Mouse (Mus musculus) central nervous system, embryonic 14 days (tissue): Measurements from ENCODE around the gene Sp9. TPM values are rescaled to one million over a fixed set of nuclear protein-coding genes. Genes with fewer than 3 reads are reported as not detected.

ENCODE experiments used
- polyA plus RNA-seq: library from polyadenylated mRNA; depleted of rRNA; stranded (reverse); fragments of >200 nt; gene quantifications from 2 replicates; pipeline ENCODE4 v1.2.3, GENCODE M21; 2012; rRNA removed

Sp9 gene
- 9.2 and 14.2 TPM in 2 replicates for polyA plus RNA-seq

DNA sequence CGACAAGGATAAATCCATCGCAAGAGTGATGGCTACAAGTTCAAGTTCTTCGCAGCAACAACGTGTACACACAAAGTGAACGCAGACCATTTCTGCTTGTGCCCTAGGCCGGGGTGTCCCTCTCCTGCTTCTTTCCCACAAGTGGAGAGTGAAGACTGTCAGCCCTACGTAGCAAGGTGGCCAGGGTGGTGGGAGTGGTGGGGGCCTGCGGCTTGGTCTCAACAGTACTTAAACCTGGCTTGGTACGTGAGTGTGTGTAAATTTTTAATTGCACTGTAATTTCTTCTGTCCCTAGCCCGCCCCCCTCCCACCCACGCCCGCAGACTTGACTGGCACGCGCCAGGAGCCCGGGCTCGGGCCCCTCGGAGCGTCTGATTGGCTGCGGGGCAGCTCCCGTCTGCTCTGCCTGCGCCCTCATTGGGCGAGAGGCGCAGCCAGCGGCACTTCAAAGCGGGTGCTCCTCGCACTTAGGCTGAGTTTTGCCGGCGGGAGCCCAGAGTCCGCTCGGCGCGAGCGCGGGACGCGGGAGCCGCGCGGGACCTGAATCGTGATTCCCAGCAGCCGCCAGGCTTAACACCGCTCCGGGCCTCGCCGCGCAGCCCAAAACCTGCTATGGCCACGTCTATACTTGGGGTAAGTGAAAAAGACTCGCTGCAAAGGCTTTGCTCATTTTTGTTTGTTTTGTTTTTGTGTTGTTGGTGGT is at the start of gene Sp9:
Gene Sp9, plus strand, starts transcription at position 467 of the 703 bp plus-strand sequence.

DNA sequence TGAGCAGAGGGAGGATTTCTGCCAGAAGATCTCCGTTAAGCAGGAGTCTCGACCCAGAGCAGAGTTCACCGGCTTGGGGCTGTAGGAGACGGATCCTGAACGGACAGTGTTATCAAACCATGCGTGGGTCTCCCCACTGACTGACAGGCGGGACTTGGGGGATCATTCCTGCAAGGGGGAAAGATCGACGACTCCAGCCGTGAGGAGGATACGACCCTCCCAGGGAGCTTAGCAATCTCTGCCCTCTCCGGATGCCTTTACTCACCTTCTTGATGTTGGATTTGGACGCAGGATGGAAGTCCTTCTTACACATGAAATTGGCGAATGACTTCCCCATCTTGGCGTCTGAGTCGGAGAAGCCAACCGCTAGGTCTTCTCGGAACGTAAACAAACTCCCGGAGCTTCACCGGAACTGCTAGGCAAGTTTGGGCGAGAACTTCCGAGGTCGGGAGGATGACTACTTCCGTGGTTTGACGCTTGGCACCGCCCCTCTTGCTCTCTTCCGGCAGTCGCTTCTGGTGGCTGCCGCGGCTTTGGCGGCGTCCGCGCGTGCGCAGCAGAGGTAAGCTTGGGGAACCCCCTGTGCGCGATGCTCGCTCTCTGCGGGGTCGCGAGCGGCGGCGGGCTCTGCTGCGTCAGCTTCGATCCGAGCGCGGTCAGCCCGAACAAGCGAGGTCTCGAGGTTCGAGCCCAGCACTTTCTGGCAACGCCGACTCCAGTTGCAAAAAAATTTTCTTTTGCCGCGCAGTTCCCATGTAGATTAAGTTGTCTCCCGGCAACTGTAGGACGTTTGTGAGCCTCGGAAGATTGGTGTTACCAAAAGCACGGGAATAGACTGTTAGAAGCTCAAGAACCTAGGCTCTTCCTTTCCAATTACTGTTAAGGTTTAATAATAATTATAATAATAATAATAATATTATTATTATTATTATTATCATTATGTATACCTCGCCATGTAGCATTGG is 40.7 kb downstream of the Sp9 start, which contains the start of the genes Scrn3 and Cir1:
Gene Scrn3, plus strand, starts transcription at position 450 of the 965 bp plus-strand sequence.
Gene Cir1, minus strand, starts transcription at position 550 of the 965 bp plus-strand sequence.

Other genes starting within 250 kb of the Sp9 start
- gene Ola1, start 53.0 kb upstream of the Sp9 start, polyA plus RNA-seq, result 45.8 and 47.0 TPM in 2 replicates
- 7.9 and 9.0 TPM in 2 replicates for gene Scrn3, start 40.7 kb downstream of the Sp9 start, polyA plus RNA-seq
- gene Cir1, start 40.8 kb downstream of the Sp9 start, polyA plus RNA-seq, result 24.5 and 28.0 TPM in 2 replicates
- 6.2 and 7.7 TPM in 2 replicates for gene Gpr155, start 114.6 kb downstream of the Sp9 start, polyA plus RNA-seq